Mouse (Mus musculus) megakaryocyte, embryonic 14.5 days (primary cell): ENCODE data around the gene Epha6. TPM values are rescaled to one million over a fixed set of nuclear protein-coding genes. Genes with fewer than 3 reads are reported as not detected.

Experiments
- H3K27me3 ChIP-seq: replicated peaks from 2 replicates; pipeline ENCODE3; 2012; ENCODE audit warnings: inconsistent platforms
- H3K36me3 ChIP-seq: replicated peaks from 2 replicates; pipeline ENCODE3; 2012; ENCODE audit warnings: low read length, inconsistent platforms, mixed read lengths
- H3K4me1 ChIP-seq: 2 replicates; pipeline ENCODE4 v1.6.1; 2012; ENCODE audit warnings: inconsistent platforms
- H3K4me3 ChIP-seq: replicated peaks from 2 replicates; pipeline ENCODE3; 2012; ENCODE audit warnings: moderate library complexity, mild to moderate bottlenecking, inconsistent platforms
- H3K9me3 ChIP-seq: 2 replicates; pipeline ENCODE4 v1.6.1; 2012; ENCODE audit warnings: inconsistent platforms
- FLI1 ChIP-seq: IDR thresholded peaks from 2 replicates; pipeline ENCODE4 v1.6.1; 2012; ENCODE audit warnings: low read length, inconsistent platforms, mixed read lengths
- GATA1 ChIP-seq: IDR thresholded peaks from 3 replicates; pipeline ENCODE4 v1.6.1; 2012; ENCODE audit warnings: mixed read lengths, low read length, inconsistent platforms, borderline replicate concordance
- polyA plus RNA-seq: library from polyadenylated mRNA; stranded (reverse); fragments of >175 nt; gene quantifications from 2 replicates; pipeline ENCODE4 v1.2.3, GENCODE M21; 2012; ENCODE audit warnings: low replicate concordance; ENCODE audit not compliant: insufficient read depth

The Epha6 gene
- polyA plus RNA-seq, 1 experiment = not detected

- H3K4me3 ChIP-seq = no peak overlapping the region
- no peaks in the 10 kb centered on the region for H3K36me3 ChIP-seq
- no peak for TF ChIP-seq GATA1
- TF ChIP-seq FLI1 = no peak
- H3K27me3 ChIP-seq = no peaks in the 10 kb centered on the region
- H3K4me1 ChIP-seq = no peaks in the 10 kb centered on the region; the same call in 1 of the 2 replicates
- no peaks in the 10 kb centered on the region for H3K9me3 ChIP-seq
These were observed 372.3 kb downstream of the Epha6 start for GRCm38 (mm10) chr16:60232982-60233381.

GRCm38 (mm10) chr16:60209151-60209550 lies 396.2 kb downstream of the Epha6 start:
- no peaks in the 10 kb centered on the region for H3K36me3 ChIP-seq
- no peaks in the 10 kb centered on the region for H3K27me3 ChIP-seq
- no peaks in the 10 kb centered on the region for H3K4me1 ChIP-seq
- H3K9me3 ChIP-seq = no peaks in the 10 kb centered on the region
- H3K4me3 ChIP-seq = no peak overlapping the region
- TF ChIP-seq GATA1 = no peak
- no peak for TF ChIP-seq FLI1

DNA sequence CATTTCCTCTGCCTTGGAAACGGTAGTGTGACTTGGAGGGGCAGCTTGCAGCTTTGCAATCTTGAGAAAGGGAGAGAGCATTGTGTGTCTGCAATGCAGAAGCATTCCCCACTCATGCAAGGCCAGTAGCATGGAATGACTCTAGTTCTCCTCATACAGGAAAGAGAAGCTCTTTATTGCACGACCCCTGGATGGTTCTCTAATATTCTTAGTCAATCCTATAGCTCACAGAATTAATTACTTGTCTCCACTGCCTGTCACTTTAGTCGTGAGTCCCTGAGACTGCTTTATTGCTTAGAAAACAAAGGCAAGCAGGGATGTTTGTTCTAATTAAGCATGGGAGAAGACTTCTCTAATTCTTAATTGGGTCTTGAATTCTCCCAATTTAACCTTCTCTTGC lies 429.8 kb downstream of the Epha6 start:
- no peaks in the 10 kb centered on the region for H3K36me3 ChIP-seq
- H3K4me1 ChIP-seq = no peaks in the 10 kb centered on the region
- TF ChIP-seq FLI1 (no peak), GATA1 (no peak)
- no peak overlapping the region for H3K4me3 ChIP-seq
- no peaks in the 10 kb centered on the region for H3K27me3 ChIP-seq
- H3K9me3 ChIP-seq = no peaks in the 10 kb centered on the region

DNA sequence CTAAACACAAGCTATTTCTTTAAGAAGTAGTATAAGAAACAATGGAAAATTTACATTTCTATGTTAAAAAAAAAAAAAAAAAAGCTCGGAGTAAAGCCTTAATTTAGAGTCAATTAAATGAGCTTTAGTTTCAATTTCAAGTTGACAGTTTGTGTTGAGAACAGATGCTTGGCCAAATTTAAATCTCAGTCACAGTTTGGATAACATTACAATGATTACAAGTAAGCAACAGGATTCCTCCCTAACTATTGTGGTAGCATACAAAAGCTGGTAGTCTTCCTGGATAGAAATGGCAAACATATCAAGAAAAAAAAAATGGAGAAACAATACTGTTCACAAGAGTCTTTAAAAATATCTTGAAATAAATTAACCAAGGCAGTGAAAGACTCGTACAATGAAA lies 452.9 kb downstream of the Epha6 start:
- no peak overlapping the region for H3K4me3 ChIP-seq
- TF ChIP-seq GATA1 (no peak), FLI1 (no peak)
- no peaks in the 10 kb centered on the region for H3K4me1 ChIP-seq
- 0 out of 2 replicates have a peak, but pooled peaks cover 3% of the 10 kb centered on the region for H3K9me3 ChIP-seq
- H3K27me3 ChIP-seq = no peaks in the 10 kb centered on the region
- no peaks in the 10 kb centered on the region for H3K36me3 ChIP-seq

DNA sequence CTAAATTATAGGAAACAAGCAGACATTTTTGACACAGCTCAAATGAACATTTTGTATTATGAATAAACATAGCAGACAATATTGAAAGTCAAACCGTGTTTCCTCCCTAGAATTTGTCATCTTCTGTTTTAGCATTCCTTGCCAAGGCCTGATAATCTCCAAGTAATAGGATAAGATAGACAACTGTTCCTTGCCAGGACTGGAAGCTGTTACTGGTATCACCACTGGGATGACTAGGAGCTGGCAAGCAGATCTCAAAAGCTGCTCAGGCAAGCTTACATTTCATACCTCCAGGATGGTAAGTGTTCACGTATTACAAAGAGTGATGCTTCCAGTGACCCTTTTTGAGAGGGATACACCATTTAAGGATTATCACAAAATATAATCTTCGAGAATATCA lies 461.0 kb downstream of the Epha6 start:
- Histone ChIP-seq H3K36me3 (no peaks in the 10 kb centered on the region), H3K9me3 (0 out of 2 replicates have a peak, but pooled peaks cover 3% of the 10 kb centered on the region), H3K4me3 (no peak overlapping the region), H3K27me3 (no peaks in the 10 kb centered on the region), H3K4me1 (no peaks in the 10 kb centered on the region)
- TF ChIP-seq FLI1 (no peak), GATA1 (no peak)

DNA sequence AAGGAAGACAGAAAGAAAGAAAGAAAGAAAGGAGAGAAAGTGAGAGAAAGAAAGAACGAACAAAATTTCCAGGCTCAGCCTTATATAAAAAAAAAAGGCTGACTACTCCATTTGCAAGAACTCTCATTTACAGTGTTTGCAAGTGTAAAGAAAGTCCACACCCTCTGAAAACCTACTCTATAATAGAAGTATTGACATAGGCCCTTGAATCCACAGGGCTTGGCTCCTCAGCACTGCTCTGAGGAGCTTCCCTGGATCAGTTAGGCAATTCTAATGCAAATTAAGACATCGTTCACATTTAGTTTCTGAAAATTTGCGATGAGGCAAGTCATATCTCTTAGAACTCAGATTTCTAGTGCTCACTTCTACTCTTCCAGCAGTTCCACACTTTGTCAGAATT lies 483.9 kb downstream of the Epha6 start:
- Histone ChIP-seq H3K36me3 (no peaks in the 10 kb centered on the region), H3K9me3 (no peaks in the 10 kb centered on the region), H3K4me3 (no peak overlapping the region), H3K27me3 (no peaks in the 10 kb centered on the region), H3K4me1 (no peaks in the 10 kb centered on the region)
- no peak for TF ChIP-seq GATA1
- TF ChIP-seq FLI1 = no peak

DNA sequence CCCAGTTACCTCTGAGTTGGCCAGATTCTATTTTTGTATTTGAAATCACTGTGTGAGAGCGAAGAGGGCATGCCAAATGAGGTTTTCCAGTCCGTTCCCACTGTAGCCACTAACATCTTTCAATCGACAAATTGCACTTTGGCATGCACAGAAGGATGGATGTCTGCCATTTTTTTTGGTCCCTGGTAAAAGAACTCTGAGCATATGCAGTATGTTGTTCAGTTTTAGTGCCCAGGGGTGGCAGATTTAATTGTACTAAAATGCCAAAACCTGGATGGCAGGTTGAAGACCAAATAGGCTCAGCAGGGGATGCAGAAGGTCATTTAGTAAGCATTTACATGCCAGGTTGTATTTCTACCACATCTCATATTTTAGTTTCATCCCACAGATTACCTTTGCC lies 503.1 kb downstream of the Epha6 start:
- no peak for TF ChIP-seq FLI1
- no peak for TF ChIP-seq GATA1
- H3K4me3 ChIP-seq = no peak overlapping the region

DNA sequence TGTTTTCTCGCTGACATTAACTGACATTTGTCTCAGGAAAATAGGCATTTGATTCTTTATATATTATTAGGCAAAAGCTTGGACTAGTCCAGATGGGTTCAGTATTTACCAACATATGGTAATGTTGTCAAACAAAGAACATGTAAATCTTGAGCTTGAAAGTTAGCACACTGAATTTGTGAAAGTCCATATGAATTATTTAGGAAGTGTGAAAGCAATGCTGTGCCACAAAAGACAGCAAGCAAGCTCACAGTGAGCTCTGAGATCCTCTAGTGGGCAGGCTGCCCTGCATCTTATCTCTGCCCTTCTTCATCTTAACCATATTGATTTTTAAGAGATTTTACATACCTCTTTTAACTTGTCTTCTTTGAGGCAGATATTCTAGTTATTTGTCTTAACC lies 510.0 kb downstream of the Epha6 start:
- Histone ChIP-seq H3K27me3 (no peaks in the 10 kb centered on the region), H3K36me3 (no peaks in the 10 kb centered on the region), H3K9me3 (no peaks in the 10 kb centered on the region; the same call in 1 of the 2 replicates), H3K4me1 (no peaks in the 10 kb centered on the region), H3K4me3 (no peak overlapping the region)
- no peak for TF ChIP-seq FLI1
- no peak for TF ChIP-seq GATA1

More for the DNA sequence above, 503.1 kb downstream of the Epha6 start:
- Histone ChIP-seq H3K4me1 (no peaks in the 10 kb centered on the region), H3K9me3 (no peaks in the 10 kb centered on the region), H3K36me3 (no peaks in the 10 kb centered on the region), H3K27me3 (no peaks in the 10 kb centered on the region)

- H3K9me3 ChIP-seq = no peaks in the 10 kb centered on the region; the same call in 1 of the 2 replicates
- no peaks in the 10 kb centered on the region for H3K36me3 ChIP-seq
- H3K27me3 ChIP-seq = no peaks in the 10 kb centered on the region
- no peak for TF ChIP-seq GATA1
- no peaks in the 10 kb centered on the region for H3K4me1 ChIP-seq
- no peak overlapping the region for H3K4me3 ChIP-seq
These were observed 518.4 kb downstream of the Epha6 start for GRCm38 (mm10) chr16:60086976-60087375.

GRCm38 (mm10) chr16:60070457-60071112 lies 534.7 kb downstream of the Epha6 start:
- H3K27me3 ChIP-seq = no peaks in the 10 kb centered on the region
- no peaks in the 10 kb centered on the region for H3K4me1 ChIP-seq
- no peak overlapping the region for H3K4me3 ChIP-seq
- TF ChIP-seq FLI1 (no peak), GATA1 (no peak)
- peaks cover 3% of the 10 kb centered on the region; the same call in 1 of the 2 replicates for H3K9me3 ChIP-seq
- H3K36me3 ChIP-seq = no peaks in the 10 kb centered on the region

DNA sequence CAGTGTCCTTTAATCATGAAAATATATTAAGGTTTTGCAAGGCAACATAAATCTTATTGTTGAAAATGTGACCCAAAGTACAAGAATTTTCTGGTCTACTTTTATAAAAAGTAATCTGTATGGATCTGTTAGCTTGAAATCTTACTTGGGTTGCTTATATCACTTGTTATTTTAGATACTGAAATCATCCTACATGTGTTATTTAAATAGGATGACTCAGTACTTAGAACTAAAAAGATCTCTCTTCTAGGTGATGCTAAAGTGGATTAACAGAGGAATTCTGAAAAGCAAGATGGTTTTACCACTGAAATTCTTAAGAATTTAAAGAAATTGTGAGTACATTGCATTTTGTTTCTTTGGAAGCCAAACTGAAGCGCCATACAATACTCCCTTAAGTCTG lies 561.5 kb downstream of the Epha6 start:
- Histone ChIP-seq H3K4me3 (no peak overlapping the region), H3K9me3 (no peaks in the 10 kb centered on the region), H3K4me1 (no peaks in the 10 kb centered on the region), H3K27me3 (no peaks in the 10 kb centered on the region), H3K36me3 (no peaks in the 10 kb centered on the region)
- TF ChIP-seq GATA1 (no peak), FLI1 (no peak)
